Mouse (Mus musculus): ENCODE measurements around the gene Fam83e.

The Fam83e gene

GRCm38 (mm10) chr7:45715741-45716459 lies 5.1 kb upstream of the Fam83e start:
- DNase-seq (ENCODE audit: low read depth) = no peak

GRCm38 (mm10) chr7:45716460-45716857 lies 4.6 kb upstream of the Fam83e start:
- no peak for DNase-seq (ENCODE audit: low read depth)

- DNase-seq (ENCODE audit: low read depth) = peak; percentile 40
Measured at GRCm38 (mm10) chr7:45716952-45717917, 3.8 kb upstream of the Fam83e start.

- DNase-seq (ENCODE audit: low read depth) = peak; percentile 99
Measured at GRCm38 (mm10) chr7:45717918-45718297, 3.1 kb upstream of the Fam83e start, which contains the start of gene Sphk2. TSS of gene Sphk2 (minus strand) at chr7:45718002.

- DNase-seq (ENCODE audit: low read depth) = no peak
Measured at GRCm38 (mm10) chr7:45718331-45718730, 2.7 kb upstream of the Fam83e start.

GRCm38 (mm10) chr7:45719180-45719579 lies 1.8 kb upstream of the Fam83e start:
- DNase-seq (ENCODE audit: low read depth) = no peak

GRCm38 (mm10) chr7:45719738-45720412 lies 1.1 kb upstream of the Fam83e start:
- DNase-seq (ENCODE audit: low read depth) = no peak

- no peak for DNase-seq (ENCODE audit: low read depth)
Measured at GRCm38 (mm10) chr7:45721234-45721571, 191 bp downstream of the Fam83e start.

GRCm38 (mm10) chr7:45721642-45722347 lies 783 bp downstream of the Fam83e start:
- DNase-seq (ENCODE audit: low read depth) = no peak

GRCm38 (mm10) chr7:45722348-45722713 lies 1.3 kb downstream of the Fam83e start:
- DNase-seq (ENCODE audit: low read depth) = no peak

GRCm38 (mm10) chr7:45723301-45723700 lies 2.3 kb downstream of the Fam83e start:
- no peak for DNase-seq (ENCODE audit: low read depth)

GRCm38 (mm10) chr7:45723781-45724180 lies 2.8 kb downstream of the Fam83e start:
- DNase-seq (ENCODE audit: low read depth) = no peak

- no peak for DNase-seq (ENCODE audit: low read depth)
Measured at GRCm38 (mm10) chr7:45725151-45725550, 4.1 kb downstream of the Fam83e start.

GRCm38 (mm10) chr7:45725713-45726112 lies 4.7 kb downstream of the Fam83e start, which contains the start of gene Spaca4:
TSS of gene Spaca4 (minus strand) at chr7:45725813.
- DNase-seq (ENCODE audit: low read depth) = no peak

GRCm38 (mm10) chr7:45726419-45726818 lies 5.4 kb downstream of the Fam83e start:
- DNase-seq (ENCODE audit: low read depth) = no peak

- no peak for DNase-seq (ENCODE audit: low read depth)
Measured at GRCm38 (mm10) chr7:45727625-45728024, 6.6 kb downstream of the Fam83e start.

GRCm38 (mm10) chr7:45730727-45731431 lies 9.9 kb downstream of the Fam83e start:
- DNase-seq (ENCODE audit: low read depth) = peak; percentile 53

- DNase-seq (ENCODE audit: low read depth) = peak; percentile 87
Measured at GRCm38 (mm10) chr7:45733477-45733876, 12.5 kb downstream of the Fam83e start.

GRCm38 (mm10) chr7:45739162-45739763 lies 18.3 kb downstream of the Fam83e start:
- DNase-seq (ENCODE audit: low read depth) = peak; percentile 98

GRCm38 (mm10) chr7:45739820-45740219 lies 18.8 kb downstream of the Fam83e start:
- DNase-seq (ENCODE audit: low read depth) = peak; percentile 62

GRCm38 (mm10) chr7:45741308-45741707 lies 20.3 kb downstream of the Fam83e start:
- DNase-seq (ENCODE audit: low read depth) = no peak
